Mouse (Mus musculus) hindbrain, embryonic 13.5 days (tissue): ENCODE measurements around the gene Ccdc170. TPM values are rescaled to one million over a fixed set of nuclear protein-coding genes. Genes with fewer than 3 reads are reported as not detected.
"Not testable (repeated sequence)": the region's sequence is repeated elsewhere in the genome, so short reads cannot be mapped to it uniquely, and the experiment has no call there.

Experiments used
- ATAC-seq: fragments of 200-750 bp; cut with Nextera tagmentation; 2 replicates; pipeline ENCODE4 v1.8.0; 2017; ENCODE audit warnings: moderate TSS enrichment; ENCODE audit not compliant: low FRiP score
- H3K27ac ChIP-seq: fragments of 300-500 bp; sonication (generic); 2 replicates; pipeline ENCODE4 v1.5.1; 2015; ENCODE audit warnings: inconsistent platforms, mild to moderate bottlenecking, moderate library complexity
- H3K27me3 ChIP-seq: fragments of 300-500 bp; sonication (generic); 2 replicates; pipeline ENCODE4 v1.6.1; 2015; ENCODE audit warnings: mild to moderate bottlenecking, inconsistent platforms
- H3K36me3 ChIP-seq: fragments of 300-500 bp; sonication (generic); 2 replicates; pipeline ENCODE4 v1.6.1; 2015; ENCODE audit warnings: mild to moderate bottlenecking, inconsistent platforms
- H3K4me1 ChIP-seq: fragments of 300-500 bp; sonication (generic); replicated peaks from 2 replicates; pipeline ENCODE4 v1.6.1; 2015; ENCODE audit warnings: inconsistent platforms
- H3K4me2 ChIP-seq: fragments of 300-500 bp; sonication (generic); 2 replicates; pipeline ENCODE4 v1.6.1; 2015; ENCODE audit warnings: inconsistent platforms, mild to moderate bottlenecking, moderate library complexity
- H3K4me3 ChIP-seq: fragments of 300-500 bp; sonication (generic); 2 replicates; pipeline ENCODE4 v1.5.1; 2015; ENCODE audit warnings: mild to moderate bottlenecking, inconsistent platforms
- H3K9ac ChIP-seq: fragments of 300-500 bp; sonication (generic); 2 replicates; pipeline ENCODE4 v1.6.1; 2015; ENCODE audit warnings: mild to moderate bottlenecking, inconsistent platforms
- H3K9me3 ChIP-seq: fragments of 300-500 bp; sonication (generic); 2 replicates; pipeline ENCODE4 v1.6.1; 2016; ENCODE audit warnings: inconsistent platforms
- WGBS: fragments of 180-500 bp; shearing (Covaris S2); methylation state at CpG from one replicate; pipeline ENCODE4 v1.1.7; 2015; 5-methylcytosine and 5-hydroxymethylcytosine counted together
- polyA plus RNA-seq: library from polyadenylated mRNA; unstranded; fragments of >200 nt; fragmentation: Nextera tagmentation; extraction: Ambion mirVana; gene quantifications from 2 replicates; pipeline ENCODE4 v1.2.1, GENCODE M21; 2015

Ccdc170 gene
- polyA plus RNA-seq = 0.23 and 0.55 TPM in 2 replicates

DNA sequence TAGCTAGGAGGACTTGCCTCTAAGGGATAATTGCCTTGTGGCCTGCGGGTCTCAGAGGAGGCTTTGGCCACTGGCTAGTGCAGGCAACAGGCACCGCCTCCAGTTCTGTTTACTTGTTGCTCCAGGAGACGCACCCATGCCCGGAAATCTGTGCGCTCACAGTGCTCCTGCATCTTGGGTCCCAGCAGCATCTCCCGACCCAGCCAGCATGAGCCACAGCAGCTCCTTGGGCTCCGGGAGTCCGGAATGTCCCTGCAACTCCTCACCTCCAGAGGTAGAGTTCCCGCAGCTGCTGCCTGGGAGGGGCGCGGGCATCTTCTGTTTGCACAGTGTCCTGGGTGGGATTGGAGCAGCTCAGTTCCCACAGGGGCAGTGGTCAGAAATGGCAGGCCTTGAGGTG lies at the start of gene Ccdc170:
TSS of gene Ccdc170 (plus strand) at position 148 of the 400 bp plus-strand sequence.
- Histone ChIP-seq H3K9ac (no peak within 1 kb of the TSS), H3K27ac (no peak within 1 kb of the TSS), H3K4me2 (no peak within 1 kb of the TSS), H3K36me3 (no peaks in the 10 kb centered on the region), H3K4me1 (no peaks in the 10 kb centered on the region), H3K9me3 (no peaks in the 10 kb centered on the region), H3K4me3 (no peak within 1 kb of the TSS), H3K27me3 (no peaks in the 10 kb centered on the region)
- no peak for ATAC-seq
- WGBS = 52% methylated on average over 11 of the region's 11 CpGs

GRCm38 (mm10) chr10:4432996-4433755 lies 49.1 kb upstream of the Ccdc170 start:
- no peaks in the 10 kb centered on the region for H3K27me3 ChIP-seq
- peak overlapping the region; percentile 60 for H3K4me2 ChIP-seq
- H3K9me3 ChIP-seq = no peaks in the 10 kb centered on the region
- peak overlapping the region; percentile 87 for H3K27ac ChIP-seq
- H3K4me1 ChIP-seq = peaks cover 23% of the 10 kb centered on the region
- peak overlapping the region; percentile 67 for H3K4me3 ChIP-seq
- 12% methylated on average over 19 of the region's 19 CpGs for WGBS
- peak overlapping the region; percentile 77 for H3K9ac ChIP-seq
- peaks cover 3% of the 10 kb centered on the region for H3K36me3 ChIP-seq
- 0 out of 2 replicates have a peak, but pooled peaks have one; percentile 0 for ATAC-seq

GRCm38 (mm10) chr10:4433871-4434270 lies 48.4 kb upstream of the Ccdc170 start:
- H3K4me1 ChIP-seq = peaks cover 23% of the 10 kb centered on the region
- not testable (repeated sequence) for H3K27me3 ChIP-seq, H3K27ac ChIP-seq, H3K4me3 ChIP-seq, ATAC-seq, H3K9me3 ChIP-seq, H3K9ac ChIP-seq, H3K36me3 ChIP-seq
- 93% methylated on average over 2 of the region's 2 CpGs for WGBS
- H3K4me2 ChIP-seq = peak overlapping the region; percentile 60

- no peak overlapping the region for H3K27ac ChIP-seq
- 88% methylated on average over 3 of the region's 3 CpGs for WGBS
- no peaks in the 10 kb centered on the region for H3K27me3 ChIP-seq
- H3K4me3 ChIP-seq = no peak overlapping the region
- H3K4me2 ChIP-seq = no peak overlapping the region
- ATAC-seq = no peak
- no peak overlapping the region for H3K9ac ChIP-seq
- H3K4me1 ChIP-seq = peaks cover 22% of the 10 kb centered on the region
- H3K36me3 ChIP-seq = peaks cover 25% of the 10 kb centered on the region
- no peaks in the 10 kb centered on the region for H3K9me3 ChIP-seq
Measured at GRCm38 (mm10) chr10:4435416-4435815, 46.9 kb upstream of the Ccdc170 start.

- Histone ChIP-seq H3K4me1 (no peaks in the 10 kb centered on the region), H3K9ac (no peak overlapping the region), H3K36me3 (peaks cover 37% of the 10 kb centered on the region), H3K4me3 (no peak overlapping the region), H3K9me3 (no peaks in the 10 kb centered on the region), H3K4me2 (no peak overlapping the region), H3K27me3 (no peaks in the 10 kb centered on the region), H3K27ac (no peak overlapping the region)
- no peak for ATAC-seq
- 86% methylated on average over 4 of the region's 4 CpGs for WGBS
Measured at GRCm38 (mm10) chr10:4456409-4456808, 25.9 kb upstream of the Ccdc170 start.

DNA sequence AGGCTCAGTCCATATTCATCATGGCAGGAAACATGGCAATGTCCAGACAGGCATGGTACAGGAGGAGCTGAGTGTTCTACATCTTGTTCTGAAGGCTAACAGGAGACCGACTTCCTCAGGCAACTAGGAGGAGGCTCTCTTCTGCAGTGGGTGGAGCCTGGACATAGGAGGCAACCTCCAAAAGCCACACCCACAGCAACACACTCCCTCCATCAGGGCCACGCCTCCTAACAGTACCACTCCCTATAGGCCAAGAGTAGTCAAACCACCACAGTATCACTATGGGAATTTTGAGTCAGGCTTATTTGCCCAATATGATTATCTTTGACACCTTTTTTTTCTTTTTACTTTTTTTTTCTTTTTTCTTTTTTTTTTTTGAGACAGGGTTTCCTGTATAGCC lies 22.1 kb upstream of the Ccdc170 start:
- 100% methylated on average over 2 of the region's 2 CpGs for WGBS
- no peak overlapping the region for H3K27ac ChIP-seq
- ATAC-seq = no peak
- H3K4me1 ChIP-seq = no peaks in the 10 kb centered on the region
- no peaks in the 10 kb centered on the region for H3K9me3 ChIP-seq
- no peak overlapping the region for H3K4me3 ChIP-seq
- H3K9ac ChIP-seq = no peak overlapping the region
- no peaks in the 10 kb centered on the region for H3K27me3 ChIP-seq
- peaks cover 10% of the 10 kb centered on the region for H3K36me3 ChIP-seq
- H3K4me2 ChIP-seq = no peak overlapping the region

- Histone ChIP-seq H3K27ac (no peak overlapping the region), H3K4me1 (no peaks in the 10 kb centered on the region), H3K9ac (no peak overlapping the region), H3K27me3 (no peaks in the 10 kb centered on the region), H3K4me2 (no peak overlapping the region), H3K4me3 (no peak overlapping the region), H3K9me3 (no peaks in the 10 kb centered on the region), H3K36me3 (no peaks in the 10 kb centered on the region)
- ATAC-seq = no peak
- WGBS = 86% methylated on average over 7 of the region's 7 CpGs
Measured at GRCm38 (mm10) chr10:4465799-4466198, 16.5 kb upstream of the Ccdc170 start.

DNA sequence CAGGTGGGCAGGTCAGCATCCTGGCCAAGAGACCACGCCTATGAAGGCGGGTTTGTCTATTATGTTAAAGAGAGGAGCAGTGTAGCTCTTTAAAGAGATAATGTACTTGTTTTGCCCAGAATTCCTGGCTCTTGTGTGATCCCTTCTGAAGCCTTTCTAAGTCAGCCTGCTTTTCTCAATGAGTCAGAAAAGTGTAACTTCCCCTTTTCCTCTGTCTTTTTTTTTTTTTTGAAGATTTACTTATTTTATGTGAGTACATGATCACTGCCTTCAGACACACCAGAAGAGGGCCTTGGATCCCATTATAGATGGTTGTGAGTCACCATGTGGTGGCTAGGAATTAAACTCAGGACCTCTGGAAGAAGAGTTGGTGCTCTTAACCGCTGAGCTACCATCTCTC lies 12.9 kb upstream of the Ccdc170 start:
- Histone ChIP-seq H3K36me3 (no peaks in the 10 kb centered on the region), H3K9ac (no peak overlapping the region), H3K9me3 (no peaks in the 10 kb centered on the region), H3K4me1 (no peaks in the 10 kb centered on the region), H3K4me3 (no peak overlapping the region), H3K4me2 (no peak overlapping the region), H3K27me3 (no peaks in the 10 kb centered on the region), H3K27ac (no peak overlapping the region)
- WGBS = 79% methylated on average over 3 of the region's 3 CpGs
- ATAC-seq = no peak

DNA sequence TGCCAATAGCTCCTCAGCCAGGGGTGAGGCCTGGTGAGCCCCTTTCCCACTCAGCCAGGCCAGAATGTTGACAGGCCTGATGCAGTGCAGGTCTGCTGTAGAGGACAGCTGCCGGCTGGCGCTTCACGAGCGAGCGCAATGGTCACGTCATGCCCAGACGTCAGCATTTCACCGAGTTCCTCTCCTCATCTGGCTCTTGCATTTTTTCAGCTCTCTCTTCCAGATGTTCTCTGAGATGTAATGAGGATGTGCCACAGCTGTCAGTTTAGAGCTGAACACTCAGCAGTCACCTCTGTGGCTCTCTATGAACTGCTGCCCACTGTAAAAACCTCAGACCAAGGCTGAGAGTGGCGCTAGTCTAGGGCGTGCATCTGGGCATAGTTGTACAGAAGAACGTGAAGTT lies 8.7 kb upstream of the Ccdc170 start:
- Histone ChIP-seq H3K36me3 (no peaks in the 10 kb centered on the region), H3K4me1 (no peaks in the 10 kb centered on the region), H3K9ac (no peak overlapping the region), H3K4me2 (no peak overlapping the region), H3K9me3 (no peaks in the 10 kb centered on the region), H3K4me3 (no peak overlapping the region), H3K27ac (no peak overlapping the region), H3K27me3 (no peaks in the 10 kb centered on the region)
- no peak for ATAC-seq
- 95% methylated on average over 11 of the region's 11 CpGs for WGBS

DNA sequence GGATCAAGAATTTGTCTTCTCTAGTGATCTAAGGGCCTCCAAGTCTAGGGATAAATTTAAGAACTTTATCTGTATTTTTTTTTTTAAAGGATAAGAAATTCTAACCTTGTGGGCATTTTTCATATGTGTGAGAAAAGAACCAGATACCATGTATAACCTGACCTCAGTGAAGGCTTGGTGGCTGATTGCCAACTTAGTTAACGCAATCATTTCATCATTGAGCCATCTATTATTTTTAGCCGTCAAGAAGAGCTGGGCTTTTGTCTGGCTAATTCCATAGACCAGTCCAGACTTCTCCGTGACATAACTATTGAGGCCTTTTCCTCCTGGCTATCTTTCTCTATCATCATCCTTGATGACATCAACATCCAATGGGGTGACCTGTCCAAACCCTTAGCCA lies 6.9 kb upstream of the Ccdc170 start:
- no peak overlapping the region for H3K27ac ChIP-seq
- H3K9ac ChIP-seq = no peak overlapping the region
- H3K36me3 ChIP-seq = no peaks in the 10 kb centered on the region
- no peaks in the 10 kb centered on the region for H3K27me3 ChIP-seq
- no peak overlapping the region for H3K4me2 ChIP-seq
- H3K9me3 ChIP-seq = no peaks in the 10 kb centered on the region
- ATAC-seq = no peak
- WGBS = 78% methylated on average over 3 of the region's 3 CpGs
- no peaks in the 10 kb centered on the region for H3K4me1 ChIP-seq
- no peak overlapping the region for H3K4me3 ChIP-seq

DNA sequence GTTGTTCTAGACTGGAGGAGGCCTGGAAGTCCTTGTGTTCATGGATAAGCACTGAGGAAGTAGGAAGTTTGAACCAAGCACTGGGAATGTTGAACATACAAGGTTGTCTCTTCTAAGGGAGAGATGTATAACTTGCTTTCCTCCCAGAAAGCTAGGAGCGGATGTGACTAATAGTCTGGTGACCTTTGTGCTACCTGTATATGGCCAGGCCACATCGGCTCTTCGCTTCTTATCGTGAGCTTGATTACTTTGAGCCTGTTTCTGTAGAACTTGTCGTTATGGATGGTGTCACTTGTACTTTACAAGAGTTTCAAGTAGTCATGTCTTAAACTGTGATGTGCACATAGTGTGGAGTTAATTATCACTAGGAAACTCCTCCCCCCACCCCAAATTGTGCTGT lies 5.7 kb upstream of the Ccdc170 start:
- 96% methylated on average over 5 of the region's 5 CpGs for WGBS

GRCm38 (mm10) chr10:4480929-4481328 lies 1.4 kb upstream of the Ccdc170 start:
- Histone ChIP-seq H3K4me1 (no peaks in the 10 kb centered on the region), H3K27ac (no peak overlapping the region), H3K9me3 (no peaks in the 10 kb centered on the region), H3K4me2 (no peak overlapping the region), H3K9ac (no peak overlapping the region), H3K36me3 (no peaks in the 10 kb centered on the region), H3K27me3 (no peaks in the 10 kb centered on the region), H3K4me3 (no peak overlapping the region)
- 74% methylated on average over 3 of the region's 3 CpGs for WGBS
- no peak for ATAC-seq

More for the DNA sequence above, 5.7 kb upstream of the Ccdc170 start:
- ATAC-seq = no peak
- H3K9me3 ChIP-seq = no peaks in the 10 kb centered on the region
- no peaks in the 10 kb centered on the region for H3K4me1 ChIP-seq
- no peaks in the 10 kb centered on the region for H3K36me3 ChIP-seq
- no peak overlapping the region for H3K4me2 ChIP-seq
- H3K9ac ChIP-seq = no peak overlapping the region
- no peak overlapping the region for H3K27ac ChIP-seq
- no peaks in the 10 kb centered on the region for H3K27me3 ChIP-seq
- H3K4me3 ChIP-seq = no peak overlapping the region

- Histone ChIP-seq H3K36me3 (no peaks in the 10 kb centered on the region), H3K4me3 (no peak overlapping the region), H3K27ac (no peak overlapping the region), H3K9me3 (no peaks in the 10 kb centered on the region), H3K27me3 (no peaks in the 10 kb centered on the region), H3K9ac (no peak overlapping the region), H3K4me2 (no peak overlapping the region), H3K4me1 (no peaks in the 10 kb centered on the region)
- 86% methylated on average over 8 of the region's 8 CpGs for WGBS
- ATAC-seq = no peak
Measured at GRCm38 (mm10) chr10:4481695-4482094, 607 bp upstream of the Ccdc170 start.
